9 mouse cellular contexts compared by ENCODE assay signal in the genomic region with DNA sequence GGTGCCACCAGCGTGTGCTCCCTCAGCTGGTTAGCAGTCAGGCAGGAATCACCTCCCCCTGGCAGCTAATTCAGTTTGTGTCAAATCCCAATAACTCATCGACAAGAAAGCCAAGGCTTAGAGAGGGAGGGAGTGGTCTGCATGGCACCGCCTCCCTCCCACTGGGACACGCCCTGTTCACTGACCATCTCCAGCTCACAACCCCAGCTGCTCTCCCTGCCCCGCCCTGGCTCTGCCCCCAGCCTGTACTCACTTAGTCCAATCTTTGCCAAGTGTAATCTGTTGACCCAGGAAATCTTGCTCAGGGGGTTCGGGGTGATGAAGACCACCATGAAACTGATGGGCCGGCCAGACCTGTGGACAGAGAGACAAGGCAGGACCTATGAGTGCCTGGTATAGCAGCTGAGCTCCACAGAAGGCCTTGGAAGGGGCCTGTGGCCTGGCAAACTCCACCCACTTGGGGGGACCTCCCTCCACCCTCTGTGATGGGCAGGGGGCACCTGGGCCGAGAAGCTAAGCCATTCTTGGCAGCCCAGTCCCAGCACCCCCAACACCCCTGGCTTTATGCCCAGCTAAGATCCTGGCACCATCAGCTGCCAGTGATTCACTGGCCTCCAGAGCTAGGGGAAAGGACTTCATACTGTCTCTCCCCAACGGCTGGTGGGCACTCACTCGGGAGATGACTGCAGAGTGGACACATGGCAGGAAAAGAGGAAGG.
DNase-seq lines count a peak whose midpoint lies in the region; ATAC-seq lines count a peak whose summit lies in the region.
"Had no signal": no experiment of that assay in that cellular context is flagged by ENCODE, and none has a peak within 500 bp of the region (broad histone marks: within the 10 kb centered on the region; RNA-seq: fewer than 3 reads in every experiment).

No protein-coding gene starts in this region.

- H3K27ac ChIP-seq in heart, embryonic 12.5 days (ENCODE audit: poor library complexity, severe bottlenecking): no peak overlapping the region
- H3K27ac ChIP-seq in intestine, embryonic 14.5 days (ENCODE audit: low read depth): no peak overlapping the region
- H3K27ac ChIP-seq in stomach, embryonic 16.5 days (ENCODE audit: low read length): peak overlapping the region; percentile 30; the same call in 1 of the 2 replicates

- H3K4me3 ChIP-seq in heart, embryonic 12.5 days: no peak overlapping the region
- no peak overlapping the region for H3K4me3 ChIP-seq in intestine, embryonic 14.5 days (ENCODE audit: low read depth, low read length)
- H3K4me3 ChIP-seq in stomach, embryonic 16.5 days (replicated peaks; ENCODE audit: low read length): no peak overlapping the region

- H3K9ac ChIP-seq in heart, embryonic 12.5 days: no peak overlapping the region
- no peak overlapping the region for H3K9ac ChIP-seq in intestine, embryonic 14.5 days (ENCODE audit: low read length)
- H3K9ac ChIP-seq in stomach, embryonic 16.5 days (ENCODE audit: low read length): no peak overlapping the region

- peaks cover 94% of the 10 kb centered on the region for H3K36me3 ChIP-seq in heart, embryonic 12.5 days
- peaks cover 75% of the 10 kb centered on the region for H3K36me3 ChIP-seq in intestine, embryonic 14.5 days (ENCODE audit: control insufficient read depth, insufficient read depth, low read length)
- H3K36me3 ChIP-seq in stomach, embryonic 16.5 days (ENCODE audit: control insufficient read depth, insufficient read depth, low read length): peaks cover 24% of the 10 kb centered on the region

- no peaks in the 10 kb centered on the region for H3K27me3 ChIP-seq in heart, embryonic 12.5 days (replicated peaks)
- H3K27me3 ChIP-seq in intestine, embryonic 14.5 days (replicated peaks; ENCODE audit: control insufficient read depth, insufficient read depth, low read length): no peaks in the 10 kb centered on the region
- no peaks in the 10 kb centered on the region for H3K27me3 ChIP-seq in stomach, embryonic 16.5 days (ENCODE audit: control insufficient read depth, insufficient read depth, low read length)

- peak; percentile 52 for DNase-seq in heart, postnatal 4 days
- DNase-seq in right cerebral cortex, postnatal 4 days: peak; percentile 46
- no peak for DNase-seq in right cerebral cortex, postnatal 25 days
- no peak for DNase-seq in intestine, embryonic 14.5 days (ENCODE audit: low spot score)
- DNase-seq in ovary, adult 18-20 months (ENCODE audit: low spot score): no peak
- DNase-seq: right cerebral cortex, adult 18-20 months; thymus, postnatal 25 days had no signal

- H3K4me1 ChIP-seq in heart, embryonic 12.5 days (replicated peaks): no peaks in the 10 kb centered on the region
- no peaks in the 10 kb centered on the region for H3K4me1 ChIP-seq in intestine, embryonic 14.5 days (replicated peaks; ENCODE audit: control insufficient read depth, insufficient read depth, low read length)
- no peaks in the 10 kb centered on the region for H3K4me1 ChIP-seq in stomach, embryonic 16.5 days (ENCODE audit: control insufficient read depth, insufficient read depth, low read length)

- WGBS in heart, embryonic 12.5 days: 79% methylated on average over 10 of the region's 10 CpGs
- WGBS in intestine, embryonic 14.5 days: 81% methylated on average over 10 of the region's 10 CpGs
- WGBS in stomach, embryonic 16.5 days: 68% methylated on average over 10 of the region's 10 CpGs

- no peak for ATAC-seq in heart, embryonic 12.5 days (ENCODE audit: insufficient number of reproducible peaks, low FRiP score)
- ATAC-seq in intestine, embryonic 14.5 days (replicated peaks; ENCODE audit: low FRiP score, low TSS enrichment, low read depth): 0 out of 2 replicates have a peak, but pooled peaks have one; percentile 38
- ATAC-seq in stomach, embryonic 16.5 days (ENCODE audit: insufficient read depth, low FRiP score): peak; percentile 33; the same call in 1 of the 2 replicates

- no peak overlapping the region for H3K4me2 ChIP-seq in heart, embryonic 12.5 days
- no peak overlapping the region for H3K4me2 ChIP-seq in intestine, embryonic 14.5 days (ENCODE audit: low read length)
- no peak overlapping the region for H3K4me2 ChIP-seq in stomach, embryonic 16.5 days (ENCODE audit: low read depth, low read length)

- peaks cover 18% of the 10 kb centered on the region for H3K9me3 ChIP-seq in heart, embryonic 12.5 days (replicated peaks)
- H3K9me3 ChIP-seq in intestine, embryonic 14.5 days (ENCODE audit: control insufficient read depth, low read length): peaks cover 8% of the 10 kb centered on the region
- peaks cover 6% of the 10 kb centered on the region; the same call in 1 of the 2 replicates for H3K9me3 ChIP-seq in stomach, embryonic 16.5 days (replicated peaks; ENCODE audit: control insufficient read depth, low read length)

Comparison
In these comparisons a context has a peak if more than half of its experiments do, and no peak if none do; other contexts are left out.
1. DNase-seq: peak in heart, postnatal 4 days (single experiment) and right cerebral cortex, postnatal 4 days (single experiment); none in right cerebral cortex, postnatal 25 days (single experiment), intestine, embryonic 14.5 days (single experiment) and ovary, adult 18-20 months (single experiment).